In the genomic region with DNA sequence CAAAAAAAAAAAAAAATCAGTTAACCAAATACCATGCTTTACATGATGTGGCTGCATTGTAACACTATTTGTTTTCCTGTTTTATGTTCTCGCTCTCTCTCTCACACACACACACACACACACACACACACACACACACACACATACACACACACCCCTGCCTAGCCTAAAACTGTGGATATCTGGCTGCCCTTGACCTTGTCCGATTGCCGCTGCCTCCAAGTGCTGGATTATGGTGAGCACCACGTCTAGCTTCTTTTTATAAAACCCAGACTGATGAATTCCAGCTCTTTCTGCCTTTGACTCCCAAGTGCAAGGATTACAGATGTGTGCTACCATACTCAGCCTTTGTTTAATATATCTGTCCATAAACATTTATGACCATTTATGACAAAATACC, we compare ENCODE assay signal across 1 mouse cellular context.
TF ChIP-seq lines count a peak whose summit lies in the region.

No protein-coding gene starts in this region.

TF ChIP-seq in CH12.LX, 34 proteins besides CTCF, POLR2A, EP300 and RAD21 (continued from another document):
- TF ChIP-seq GABPA (IDR thresholded peaks at IDR 0.05; ENCODE audit: insufficient replicate concordance, low read depth, low read length) (no peak), E2F4 (IDR thresholded peaks at IDR 0.05; ENCODE audit: insufficient replicate concordance, low read depth, low read length) (no peak), KAT2A (IDR thresholded peaks at IDR 0.05; ENCODE audit: insufficient replicate concordance, low read length) (no peak), TCF12 (IDR thresholded peaks at IDR 0.05; ENCODE audit: low read depth, low read length) (no peak), JUN (IDR thresholded peaks at IDR 0.05; ENCODE audit: insufficient read depth, low read depth, low read length) (no peak)
